Mouse (Mus musculus) MEL (cell line): ENCODE data around the gene Olfr665.

ENCODE experiments used
- CTCF ChIP-seq, 3 experiments: IDR thresholded peaks in 2 of 3; conservative IDR thresholded peaks in 1 of 3; 2 replicates each; pipeline ENCODE4 v1.5.1; 2011 to 2012; ENCODE audit warnings: low read length in 3 of 3, low read depth in 2 of 3, mild to moderate bottlenecking in 2 of 3, improper control_type of control experiment in 1 of 3, inconsistent platforms in 1 of 3, mixed read lengths in 1 of 3, moderate library complexity in 1 of 3; ENCODE audit not compliant: control insufficient read depth in 1 of 3, insufficient read depth in 1 of 3, poor library complexity in 1 of 3, severe bottlenecking in 1 of 3
- E2F4 ChIP-seq: IDR thresholded peaks from 2 replicates; pipeline ENCODE4 v1.6.1; 2011; ENCODE audit warnings: low read depth, low read length, improper control_type of control experiment, borderline replicate concordance
- EP300 ChIP-seq, 2 experiments: IDR thresholded peaks; 2 replicates each; pipeline ENCODE4 v1.6.1; 2011; ENCODE audit warnings: improper control_type of control experiment in 2 of 2, low read length in 2 of 2, low read depth in 1 of 2, mild to moderate bottlenecking in 1 of 2
- MYC ChIP-seq: IDR thresholded peaks from 2 replicates; pipeline ENCODE4 v1.6.1; 2011; ENCODE audit warnings: low read depth, mild to moderate bottlenecking, low read length, improper control_type of control experiment, moderate library complexity
- POLR2A ChIP-seq, 2 experiments: IDR thresholded peaks; 2 replicates each; pipeline ENCODE4 v1.6.1; 2011 to 2012; ENCODE audit warnings: low read length in 2 of 2, mild to moderate bottlenecking in 2 of 2, control low read depth in 1 of 2, improper control_type of control experiment in 1 of 2, low read depth in 1 of 2, moderate library complexity in 1 of 2; ENCODE audit not compliant: control insufficient read depth in 1 of 2, insufficient read depth in 1 of 2, poor library complexity in 1 of 2

DNA sequence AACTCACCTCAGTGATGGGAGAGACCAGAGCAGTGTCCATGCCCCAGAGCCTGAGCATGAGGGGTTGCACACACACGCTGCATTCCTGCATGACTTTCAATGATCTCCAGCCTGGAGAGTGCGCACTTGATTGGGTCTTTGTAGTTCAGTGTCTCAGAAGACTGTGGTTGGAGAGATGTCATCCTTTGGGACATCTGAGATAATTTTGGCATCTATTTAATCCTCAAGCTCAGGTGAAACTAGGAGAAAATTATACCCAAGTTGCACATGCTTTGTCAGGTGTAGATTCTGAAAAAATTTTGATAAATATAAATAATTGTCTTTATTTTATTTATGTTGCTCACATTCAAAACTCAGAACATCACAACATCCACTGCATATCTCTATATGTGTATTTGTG lies 18.0 kb downstream of the Olfr665 start, which contains the start of gene Olfr666:
- no peak for TF ChIP-seq CTCF (IDR thresholded peaks at IDR 0.05 in 2 of 3, conservative IDR thresholded peaks at IDR 0.05 in 1 of 3; ENCODE audit: control insufficient read depth in 1 of 3, insufficient read depth in 1 of 3, low read depth in 2 of 3, low read length in 3 of 3, poor library complexity in 1 of 3, severe bottlenecking in 1 of 3)
- no peak for TF ChIP-seq POLR2A (IDR thresholded peaks at IDR 0.05; ENCODE audit: control insufficient read depth in 1 of 2, insufficient read depth in 1 of 2, low read depth in 1 of 2, low read length in 2 of 2, poor library complexity in 1 of 2)
- no peak for TF ChIP-seq MYC
- no peak for TF ChIP-seq EP300 (IDR thresholded peaks at IDR 0.05; ENCODE audit: low read depth in 1 of 2, low read length in 2 of 2)
- no peak for TF ChIP-seq E2F4
